Mouse (Mus musculus) heart, adult 8-10 months (tissue): ENCODE measurements around the gene Tshz3. TPM values are rescaled to one million over a fixed set of nuclear protein-coding genes. Genes with fewer than 3 reads are reported as not detected.

Experiments used
- DNase-seq: peaks from one replicate; pipeline ENCODE4 v3.0.0; 2022; ENCODE audit warnings: low spot score
- total RNA-seq, 4 experiments: library from RNA; stranded (reverse); gene quantifications; 2 replicates each; pipeline ENCODE4 v1.2.4; 2022

Tshz3 gene
- total RNA-seq, 4 experiments from 2014 or later: 2.7 to 4.2 (median 3.8) TPM

- no peak for DNase-seq
Measured at GRCm38 (mm10) chr7:36784243-36784773, 86.4 kb downstream of the Tshz3 start.

- DNase-seq: no peak
Measured at GRCm38 (mm10) chr7:36786713-36787421, 88.9 kb downstream of the Tshz3 start.

- no peak for DNase-seq
Measured at GRCm38 (mm10) chr7:36796392-36797187, 98.7 kb downstream of the Tshz3 start.
